Mouse (Mus musculus): ENCODE results near the gene Kbtbd4.

GRCm38 (mm10) chr2:90939750-90940149, 35.2 kb downstream of the Kbtbd4 start:
- TF ChIP-seq CTCF (IDR thresholded peaks at IDR 0.05; ENCODE audit: low read depth), result no peak
- no peak for TF ChIP-seq EP300 (IDR thresholded peaks at IDR 0.05; ENCODE audit: low read depth)

Measured in liver, postnatal 0 days (tissue).